Mouse (Mus musculus): ENCODE data around the gene Rag1.

- TF ChIP-seq GATA1 (IDR thresholded peaks at IDR 0.05; ENCODE audit: low read length): no peak
- no peak for TF ChIP-seq TAL1 (IDR thresholded peaks at IDR 0.05; ENCODE audit: low read length)
These were observed at the start of gene Rag1, which contains the start of gene B230118H07Rik for GRCm38 (mm10) chr2:101649114-101649671.

All from erythroblast, embryonic 14.5 days (primary cell).